Mouse (Mus musculus) intestine, embryonic 16.5 days (tissue): ENCODE results near the gene Emc8. TPM values are rescaled to one million over a fixed set of nuclear protein-coding genes. Genes with fewer than 3 reads are reported as not detected.
A peak's percentile ranks its signal among the peaks of the same experiment; 100 is the strongest.

Experiments
- ATAC-seq: fragments of 200-750 bp; cut with Nextera tagmentation; 2 replicates; pipeline ENCODE4 v1.8.0; 2017; ENCODE audit warnings: moderate TSS enrichment, moderate library complexity
- H3K27ac ChIP-seq: fragments of 300-500 bp; sonication (generic); 2 replicates; pipeline ENCODE4 v1.5.1; 2014; ENCODE audit warnings: mild to moderate bottlenecking, low read length
- H3K27me3 ChIP-seq: fragments of 300-500 bp; sonication (generic); replicated peaks from 2 replicates; pipeline ENCODE4 v1.6.1; 2014; ENCODE audit warnings: low read length, control low read depth, mixed read lengths; ENCODE audit not compliant: control insufficient read depth, insufficient read depth
- H3K36me3 ChIP-seq: fragments of 300-500 bp; sonication (generic); 2 replicates; pipeline ENCODE4 v1.6.1; 2014; ENCODE audit warnings: low read length, control low read depth; ENCODE audit not compliant: control insufficient read depth, insufficient read depth
- H3K4me1 ChIP-seq: fragments of 300-500 bp; sonication (generic); 2 replicates; pipeline ENCODE4 v1.6.1; 2014; ENCODE audit warnings: low read length, control low read depth, mixed read lengths; ENCODE audit not compliant: control insufficient read depth, insufficient read depth
- H3K4me2 ChIP-seq: fragments of 300-500 bp; sonication (generic); 2 replicates; pipeline ENCODE4 v1.6.1; 2014; ENCODE audit warnings: low read depth, low read length, control low read depth
- H3K4me3 ChIP-seq: fragments of 300-500 bp; sonication (generic); 2 replicates; pipeline ENCODE4 v1.5.1; 2014; ENCODE audit warnings: mild to moderate bottlenecking, low read length
- H3K9ac ChIP-seq: fragments of 300-500 bp; sonication (generic); 2 replicates; pipeline ENCODE4 v1.6.1; 2014; ENCODE audit warnings: low read depth, low read length
- H3K9me3 ChIP-seq: fragments of 300-500 bp; sonication (generic); 2 replicates; pipeline ENCODE4 v1.6.1; 2016; ENCODE audit warnings: low read length, control low read depth; ENCODE audit not compliant: control insufficient read depth
- WGBS: fragments of 180-500 bp; shearing (Covaris S2); extraction: QIAGEN DNeasy Blood & Tissue Kit; methylation state at CpG from one replicate; pipeline ENCODE4 v1.1.7; 2014; 5-methylcytosine and 5-hydroxymethylcytosine counted together
- polyA plus RNA-seq: library from polyadenylated mRNA; unstranded; fragments of >200 nt; fragmentation: Nextera tagmentation; extraction: Ambion mirVana; gene quantifications from 2 replicates; pipeline ENCODE4 v1.2.1, GENCODE M21; 2015

Emc8 gene
- polyA plus RNA-seq, 1 experiment from 2014 or later = 235 TPM

GRCm38 (mm10) chr8:120699565-120699964 lies 31.2 kb upstream of the Emc8 start:
- ATAC-seq = no peak
- 73% methylated on average over 2 of the region's 2 CpGs for WGBS
- Histone ChIP-seq H3K36me3 (no peaks in the 10 kb centered on the region), H3K4me1 (peaks cover 38% of the 10 kb centered on the region), H3K27ac (peak overlapping the region; percentile 21; the same call in 1 of the 2 replicates), H3K27me3 (no peaks in the 10 kb centered on the region), H3K9me3 (no peaks in the 10 kb centered on the region), H3K4me3 (no peak overlapping the region), H3K9ac (no peak overlapping the region), H3K4me2 (no peak overlapping the region)

DNA sequence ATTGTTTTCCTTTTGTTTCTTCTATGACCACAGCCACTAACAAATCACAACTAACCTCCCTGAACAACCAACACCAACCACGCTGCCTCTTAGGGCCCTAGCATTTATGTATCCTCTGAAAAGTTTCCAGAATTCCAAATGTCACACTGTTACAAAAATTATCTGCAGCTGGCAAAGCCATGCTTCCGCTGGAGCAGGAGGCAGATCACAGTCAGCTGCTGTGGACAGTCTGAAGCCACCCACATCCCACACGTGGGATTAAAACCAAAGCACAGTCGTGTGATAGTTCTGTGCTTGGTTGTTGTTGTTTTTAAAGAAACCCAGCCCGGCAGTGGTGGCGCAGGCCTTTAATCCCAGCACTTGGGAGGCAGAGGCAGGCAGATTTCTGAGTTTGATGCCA lies 30.7 kb upstream of the Emc8 start:
- Histone ChIP-seq H3K4me2 (no peak overlapping the region), H3K4me1 (peaks cover 43% of the 10 kb centered on the region), H3K9me3 (no peaks in the 10 kb centered on the region), H3K27me3 (no peaks in the 10 kb centered on the region), H3K9ac (no peak overlapping the region), H3K27ac (no peak overlapping the region), H3K4me3 (no peak overlapping the region), H3K36me3 (no peaks in the 10 kb centered on the region)
- no peak for ATAC-seq
- 62% methylated on average over 6 of the region's 6 CpGs for WGBS

- ATAC-seq = no peak
- Histone ChIP-seq H3K9me3 (no peaks in the 10 kb centered on the region), H3K4me2 (no peak overlapping the region), H3K4me3 (no peak overlapping the region), H3K27ac (peak overlapping the region; percentile 67), H3K36me3 (no peaks in the 10 kb centered on the region), H3K27me3 (no peaks in the 10 kb centered on the region), H3K9ac (no peak overlapping the region), H3K4me1 (peaks cover 47% of the 10 kb centered on the region)
- WGBS = 57% methylated on average over 7 of the region's 7 CpGs
These were observed 30.1 kb upstream of the Emc8 start for GRCm38 (mm10) chr8:120698426-120698825.

DNA sequence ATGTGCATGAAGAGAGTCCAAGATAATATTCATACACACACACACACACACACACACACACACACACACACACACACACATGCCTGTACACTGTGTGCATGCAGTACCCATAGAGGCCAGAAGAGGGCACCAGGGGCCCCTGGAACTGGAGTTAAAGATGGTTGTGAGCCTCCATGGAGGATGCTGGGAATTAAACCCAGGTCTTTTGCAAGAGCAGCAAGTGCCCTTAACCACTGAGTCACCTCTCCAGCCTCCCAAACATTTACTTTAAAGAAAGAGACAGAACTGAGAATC lies 29.6 kb upstream of the Emc8 start:
- peak overlapping the region; percentile 67; the same call in 1 of the 2 replicates for H3K27ac ChIP-seq
- H3K4me1 ChIP-seq = peaks cover 48% of the 10 kb centered on the region
- H3K4me2 ChIP-seq = no peak overlapping the region
- no peaks in the 10 kb centered on the region for H3K27me3 ChIP-seq
- no peak overlapping the region for H3K4me3 ChIP-seq
- H3K36me3 ChIP-seq = no peaks in the 10 kb centered on the region
- H3K9me3 ChIP-seq = no peaks in the 10 kb centered on the region
- H3K9ac ChIP-seq = no peak overlapping the region
- no peak for ATAC-seq

GRCm38 (mm10) chr8:120697154-120697978 lies 29.0 kb upstream of the Emc8 start:
- no peaks in the 10 kb centered on the region for H3K27me3 ChIP-seq
- no peak overlapping the region for H3K4me2 ChIP-seq
- H3K9ac ChIP-seq = peak overlapping the region; percentile 29; the same call in 1 of the 2 replicates
- no peak overlapping the region for H3K4me3 ChIP-seq
- no peaks in the 10 kb centered on the region for H3K9me3 ChIP-seq
- 54% methylated on average over 17 of the region's 17 CpGs for WGBS
- no peaks in the 10 kb centered on the region for H3K36me3 ChIP-seq
- H3K27ac ChIP-seq = peak overlapping the region; percentile 75
- peaks cover 52% of the 10 kb centered on the region for H3K4me1 ChIP-seq
- no peak for ATAC-seq

DNA sequence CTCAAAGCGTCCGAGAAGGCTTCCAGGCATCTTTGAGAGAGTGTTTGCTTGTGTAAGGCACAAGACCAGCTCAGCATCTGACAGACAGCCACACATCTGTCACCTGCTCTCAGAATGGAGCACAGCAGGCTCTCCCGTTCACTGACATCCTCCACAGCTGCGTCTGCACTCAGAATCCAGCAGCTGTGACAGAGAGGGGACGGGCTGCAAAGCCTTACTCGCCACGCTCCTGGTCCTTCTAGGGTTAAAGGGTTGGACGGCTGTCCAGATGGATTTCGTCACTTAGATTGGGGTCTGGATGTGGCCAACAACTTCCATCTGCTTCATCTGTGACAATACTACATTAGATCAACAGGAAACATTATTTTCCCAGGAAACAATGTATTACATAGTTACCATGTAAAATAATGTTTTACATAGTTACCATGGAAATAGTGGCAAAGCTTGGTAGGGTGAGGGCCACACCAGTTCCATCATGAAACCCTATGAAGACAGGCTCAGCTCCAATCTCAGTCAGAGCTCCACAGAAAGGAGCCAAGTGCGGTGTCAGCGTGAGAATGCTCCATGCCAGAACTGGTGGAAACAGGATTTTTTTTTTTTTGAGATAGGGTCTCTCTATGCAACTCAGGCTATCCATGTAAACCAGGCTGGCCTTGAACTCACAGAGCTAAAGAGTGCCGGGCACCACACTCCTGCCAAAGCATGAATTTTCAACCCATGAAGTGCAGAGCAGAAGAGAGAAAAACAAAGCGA lies 28.2 kb upstream of the Emc8 start:
- 43% methylated on average over 13 of the region's 13 CpGs for WGBS
- Histone ChIP-seq H3K27ac (peak overlapping the region; percentile 75), H3K36me3 (no peaks in the 10 kb centered on the region), H3K9ac (0 out of 2 replicates have a peak overlapping the region, but pooled peaks have one; percentile 29), H3K9me3 (no peaks in the 10 kb centered on the region), H3K4me3 (no peak overlapping the region), H3K4me1 (peaks cover 46% of the 10 kb centered on the region), H3K4me2 (no peak overlapping the region), H3K27me3 (no peaks in the 10 kb centered on the region)
- ATAC-seq = 0 out of 2 replicates have a peak, but pooled peaks have one; percentile 16

DNA sequence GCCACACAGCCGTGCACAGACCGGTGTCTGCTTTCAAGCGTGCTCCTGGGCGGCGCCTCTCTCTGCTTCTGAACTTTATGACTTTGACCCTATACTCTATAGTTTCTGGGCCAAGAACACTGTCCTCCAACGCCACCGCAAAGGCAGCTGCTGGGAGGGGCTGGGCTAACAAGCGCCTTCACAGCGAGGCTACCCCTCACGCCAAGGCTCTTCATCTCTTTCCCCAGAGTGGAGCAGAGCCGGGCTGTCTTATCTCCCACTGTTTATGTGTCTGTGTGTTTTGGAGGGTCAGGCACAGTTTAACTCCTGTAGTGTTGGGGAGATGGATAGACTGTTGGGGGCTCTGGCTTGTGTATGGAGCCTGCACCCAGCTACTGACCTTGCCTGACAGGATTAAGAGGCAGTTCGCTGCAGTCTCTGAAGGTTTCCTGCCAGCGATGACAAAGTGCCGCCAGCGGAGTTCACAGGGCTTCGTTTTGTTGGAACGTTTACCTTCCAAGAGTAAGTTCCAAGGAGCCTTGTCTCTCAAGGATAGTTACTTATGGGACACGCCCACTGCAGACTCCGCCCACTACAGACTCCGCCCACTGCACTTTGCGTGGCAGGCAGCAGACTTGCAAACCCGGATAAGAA lies 25.6 kb upstream of the Emc8 start:
- peak; percentile 84 for ATAC-seq
- Histone ChIP-seq H3K9me3 (no peaks in the 10 kb centered on the region), H3K36me3 (no peaks in the 10 kb centered on the region), H3K4me3 (peak overlapping the region; percentile 27; the same call in 1 of the 2 replicates), H3K9ac (peak overlapping the region; percentile 42), H3K4me2 (peak overlapping the region; percentile 52), H3K27ac (peak overlapping the region; percentile 91), H3K27me3 (no peaks in the 10 kb centered on the region), H3K4me1 (peaks cover 44% of the 10 kb centered on the region)
- 11% methylated on average over 22 of the region's 22 CpGs for WGBS

GRCm38 (mm10) chr8:120692934-120693333 lies 24.6 kb upstream of the Emc8 start:
- ATAC-seq = 0 out of 2 replicates have a peak, but pooled peaks have one; percentile 29
- no peak overlapping the region for H3K27ac ChIP-seq
- no peak overlapping the region for H3K4me2 ChIP-seq
- peaks cover 36% of the 10 kb centered on the region for H3K4me1 ChIP-seq
- 41% methylated on average over 4 of the region's 4 CpGs for WGBS
- H3K36me3 ChIP-seq = no peaks in the 10 kb centered on the region
- H3K9ac ChIP-seq = peak overlapping the region; percentile 31; the same call in 1 of the 2 replicates
- H3K4me3 ChIP-seq = no peak overlapping the region
- H3K27me3 ChIP-seq = no peaks in the 10 kb centered on the region
- no peaks in the 10 kb centered on the region for H3K9me3 ChIP-seq

DNA sequence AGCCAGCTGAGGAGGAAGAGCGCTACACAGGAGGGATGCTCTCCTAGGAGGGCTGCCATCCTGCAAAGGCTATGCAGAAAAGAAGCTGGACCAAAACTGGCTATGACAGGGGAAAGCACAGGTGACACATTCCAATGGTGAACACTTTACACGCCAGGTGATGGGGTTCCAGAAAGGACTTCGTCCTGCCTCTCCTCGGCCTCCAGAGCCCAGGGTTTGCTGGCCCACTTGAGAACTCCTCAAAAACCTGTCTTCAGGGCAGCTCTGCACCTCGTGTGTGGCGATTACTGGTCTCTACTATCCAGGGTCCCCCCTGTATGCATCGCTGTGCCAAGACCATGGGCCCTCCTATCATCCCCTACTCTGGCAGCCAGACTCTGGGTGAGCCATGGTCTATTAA lies 20.1 kb upstream of the Emc8 start:
- Histone ChIP-seq H3K27ac (no peak overlapping the region), H3K9me3 (no peaks in the 10 kb centered on the region), H3K4me3 (no peak overlapping the region), H3K27me3 (no peaks in the 10 kb centered on the region), H3K4me2 (no peak overlapping the region), H3K9ac (no peak overlapping the region), H3K4me1 (peaks cover 24% of the 10 kb centered on the region), H3K36me3 (no peaks in the 10 kb centered on the region)
- no peak for ATAC-seq
- WGBS = 89% methylated on average over 7 of the region's 7 CpGs
